Mouse (Mus musculus) stomach, embryonic 16.5 days (tissue): ENCODE data around the gene Dffa. TPM values are rescaled to one million over a fixed set of nuclear protein-coding genes. Genes with fewer than 3 reads are reported as not detected.
A peak's percentile ranks its signal among the peaks of the same experiment; 100 is the strongest.
"Not testable (repeated sequence)": the region's sequence is repeated elsewhere in the genome, so short reads cannot be mapped to it uniquely, and the experiment has no call there.

Experiments
- ATAC-seq: fragments of 200-750 bp; cut with Nextera tagmentation; 2 replicates; pipeline ENCODE4 v1.8.0; 2017; ENCODE audit warnings: moderate number of reproducible peaks, moderate TSS enrichment; ENCODE audit not compliant: insufficient read depth, low FRiP score
- H3K27ac ChIP-seq: fragments of 300-500 bp; sonication (generic); 2 replicates; pipeline ENCODE4 v1.5.1; 2014; ENCODE audit warnings: low read length
- H3K27me3 ChIP-seq: fragments of 300-500 bp; sonication (generic); 2 replicates; pipeline ENCODE4 v1.6.1; 2014; ENCODE audit warnings: low read length, control low read depth, mixed read lengths; ENCODE audit not compliant: control insufficient read depth, insufficient read depth
- H3K36me3 ChIP-seq: fragments of 300-500 bp; sonication (generic); 2 replicates; pipeline ENCODE4 v1.6.1; 2014; ENCODE audit warnings: low read length; ENCODE audit not compliant: control insufficient read depth, insufficient read depth
- H3K4me1 ChIP-seq: fragments of 300-500 bp; sonication (generic); 2 replicates; pipeline ENCODE4 v1.6.1; 2014; ENCODE audit warnings: low read length, control low read depth, mixed read lengths; ENCODE audit not compliant: control insufficient read depth, insufficient read depth
- H3K4me2 ChIP-seq: fragments of 300-500 bp; sonication (generic); 2 replicates; pipeline ENCODE4 v1.6.1; 2014; ENCODE audit warnings: low read depth, low read length, mixed read lengths
- H3K4me3 ChIP-seq: fragments of 300-500 bp; sonication (generic); replicated peaks from 2 replicates; pipeline ENCODE4 v1.5.1; 2014; ENCODE audit warnings: mild to moderate bottlenecking, low read length
- H3K9ac ChIP-seq: fragments of 300-500 bp; sonication (generic); 2 replicates; pipeline ENCODE4 v1.6.1; 2014; ENCODE audit warnings: low read length
- H3K9me3 ChIP-seq: fragments of 300-500 bp; sonication (generic); replicated peaks from 2 replicates; pipeline ENCODE4 v1.6.1; 2016; ENCODE audit warnings: low read length, control low read depth; ENCODE audit not compliant: control insufficient read depth
- WGBS: fragments of 180-500 bp; shearing (Covaris S2); extraction: QIAGEN DNeasy Blood & Tissue Kit; methylation state at CpG from one replicate; pipeline ENCODE4 v1.1.7; 2014; 5-methylcytosine and 5-hydroxymethylcytosine counted together
- polyA plus RNA-seq: library from polyadenylated mRNA; unstranded; fragments of >200 nt; fragmentation: Nextera tagmentation; extraction: Ambion mirVana; gene quantifications from 2 replicates; pipeline ENCODE4 v1.2.1, GENCODE M21; 2015

Gene Dffa
- polyA plus RNA-seq, 1 experiment from 2014 or later, result 32.3 TPM

DNA sequence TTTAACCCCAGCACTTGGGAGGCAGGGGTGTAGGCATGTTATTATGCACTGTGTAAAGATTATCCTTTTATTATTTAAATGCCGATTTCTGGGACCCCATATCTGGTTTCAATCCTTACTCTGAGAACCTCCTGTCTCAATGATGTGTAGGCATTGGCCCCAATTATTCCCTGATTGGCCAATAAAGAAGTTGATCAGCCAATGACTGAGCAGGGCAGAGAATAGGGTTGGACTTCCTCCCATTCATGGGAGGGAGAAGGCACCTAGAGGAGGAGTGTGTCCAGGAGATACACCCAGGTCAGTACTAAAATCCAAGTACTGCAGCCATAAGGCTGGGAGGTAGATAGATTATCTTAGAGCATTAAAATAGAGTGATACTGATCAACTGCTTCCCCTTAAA, 59.2 kb downstream of the Dffa start:
- Histone ChIP-seq H3K4me1 (0 out of 2 replicates have a peak, but pooled peaks cover 7% of the 10 kb centered on the region), H3K27me3 (no peaks in the 10 kb centered on the region), H3K9ac (no peak overlapping the region), H3K27ac (no peak overlapping the region), H3K4me3 (no peak overlapping the region), H3K36me3 (peaks cover 10% of the 10 kb centered on the region; the same call in 1 of the 2 replicates), H3K4me2 (no peak overlapping the region), H3K9me3 (no peaks in the 10 kb centered on the region)
- 53% methylated on average over 1 of the region's 1 CpGs for WGBS
- ATAC-seq, result no peak

DNA sequence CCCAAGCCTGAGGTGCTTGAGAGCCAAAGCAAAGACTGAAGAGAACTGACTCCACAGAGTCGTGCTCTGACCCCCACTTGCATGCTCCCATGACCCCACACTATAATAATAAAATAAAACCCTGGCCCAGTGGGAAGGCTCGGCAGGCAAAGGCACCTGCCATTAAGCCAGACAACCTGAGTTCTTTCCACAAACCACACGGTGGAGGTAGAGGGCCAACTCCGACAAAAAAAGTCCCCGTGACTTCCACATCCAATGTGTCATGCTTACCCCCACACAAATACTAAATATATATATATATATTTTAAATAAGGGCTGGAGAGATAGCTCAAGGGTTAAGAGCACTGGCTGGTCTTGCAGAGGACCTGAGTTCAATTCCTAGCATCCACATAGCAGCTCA, 60.2 kb downstream of the Dffa start:
- WGBS, result 39% methylated on average over 5 of the region's 5 CpGs

DNA sequence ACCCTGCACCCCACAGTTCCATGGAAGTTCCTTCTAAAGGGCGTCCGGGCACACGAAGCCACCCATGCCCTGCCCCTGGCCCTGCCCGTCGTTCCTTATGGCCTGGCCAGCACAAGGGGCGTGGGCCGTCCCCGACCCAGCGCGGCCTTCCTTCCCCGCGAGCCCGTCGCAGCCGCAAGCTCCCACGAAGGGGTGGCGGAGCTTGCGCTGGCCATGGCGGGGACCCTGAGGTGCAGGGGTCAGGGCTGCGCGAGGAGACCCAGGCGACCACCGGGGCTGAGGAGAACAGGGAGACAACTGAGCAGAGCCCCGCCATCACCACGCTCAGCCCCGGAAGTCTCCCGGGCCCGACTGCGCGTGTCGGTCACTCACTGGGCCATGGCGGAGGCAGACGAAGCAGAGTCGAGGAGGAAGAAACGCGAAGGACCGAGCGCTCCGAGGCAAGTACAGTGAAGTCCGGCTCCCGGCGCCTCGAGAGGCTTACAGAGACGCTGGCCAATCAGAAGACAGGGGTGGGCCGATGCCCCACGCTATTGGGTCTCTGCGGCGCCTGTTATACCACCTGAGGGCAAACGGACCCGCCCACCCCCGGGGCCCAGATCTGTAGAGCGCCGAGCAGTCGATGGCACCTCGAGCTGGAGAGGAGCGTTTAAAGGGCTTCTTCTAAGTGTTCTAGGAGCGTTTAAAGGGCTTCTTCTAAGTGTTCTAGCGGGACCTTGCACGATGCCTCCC, 62.4 kb downstream of the Dffa start, which contains the start of gene Pgd:
Gene Pgd (minus strand): TSS at position 557 of the 732 bp plus-strand sequence.
- peak within 1 kb of the TSS; percentile 95 for H3K9ac ChIP-seq
- peak; percentile 97 for ATAC-seq
- H3K4me2 ChIP-seq, result peak within 1 kb of the TSS; percentile 90
- H3K4me1 ChIP-seq, result peaks cover 9% of the 10 kb centered on the region; the same call in 1 of the 2 replicates
- under 1% methylated on average over 59 of the region's 59 CpGs for WGBS
- peak within 1 kb of the TSS; percentile 94 for H3K27ac ChIP-seq
- H3K4me3 ChIP-seq, result peak within 1 kb of the TSS; percentile 93
- H3K27me3 ChIP-seq, result no peaks in the 10 kb centered on the region
- H3K36me3 ChIP-seq, result 0 out of 2 replicates have a peak, but pooled peaks cover 3% of the 10 kb centered on the region
- H3K9me3 ChIP-seq, result no peaks in the 10 kb centered on the region

More for the DNA sequence above, 60.2 kb downstream of the Dffa start:
- Histone ChIP-seq H3K4me3 (0 out of 2 replicates have a peak overlapping the region, but pooled peaks have one; percentile 2), H3K4me1 (0 out of 2 replicates have a peak, but pooled peaks cover 7% of the 10 kb centered on the region), H3K36me3 (peaks cover 10% of the 10 kb centered on the region; the same call in 1 of the 2 replicates), H3K27me3 (no peaks in the 10 kb centered on the region), H3K9me3 (no peaks in the 10 kb centered on the region), H3K9ac (0 out of 2 replicates have a peak overlapping the region, but pooled peaks have one; percentile 7), H3K27ac (no peak overlapping the region), H3K4me2 (no peak overlapping the region)
- ATAC-seq, result no peak

DNA sequence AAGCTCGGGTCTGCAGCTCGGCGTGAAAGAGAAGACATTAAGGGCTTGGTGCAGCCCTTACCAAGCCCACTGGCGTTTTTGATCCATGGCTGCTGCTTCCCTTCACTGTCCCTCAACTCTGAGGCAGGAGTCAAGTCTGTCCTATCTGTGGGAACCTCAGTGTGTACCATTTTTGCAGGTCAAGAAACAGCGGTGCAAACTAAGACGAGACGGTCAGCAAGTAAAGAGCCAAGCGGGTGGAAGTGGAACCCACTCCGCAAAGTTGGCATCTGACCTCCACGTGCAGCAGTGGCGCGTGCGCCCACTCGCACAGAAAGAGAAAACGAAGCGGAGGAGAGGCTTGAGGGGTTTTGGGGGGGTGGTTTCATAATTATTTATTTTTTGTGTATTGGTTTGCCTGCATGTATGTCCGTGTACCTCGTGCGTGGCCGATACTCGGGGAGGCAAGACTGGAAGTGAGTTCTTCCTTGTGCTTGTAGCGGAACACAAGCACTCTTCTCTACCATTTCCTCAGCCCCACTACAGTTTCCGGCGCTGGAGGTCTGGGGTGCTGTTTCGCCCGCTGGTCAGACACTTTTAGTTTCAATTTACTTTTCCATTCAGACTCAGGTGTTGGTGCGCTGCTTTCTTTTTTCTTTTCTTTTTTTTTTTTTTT, 63.1 kb downstream of the Dffa start:
- peak overlapping the region; percentile 93 for H3K4me3 ChIP-seq
- H3K36me3 ChIP-seq, result no peaks in the 10 kb centered on the region
- ATAC-seq, result peak; percentile 18; the same call in 1 of the 2 replicates
- no peaks in the 10 kb centered on the region for H3K27me3 ChIP-seq
- H3K27ac ChIP-seq, result peak overlapping the region; percentile 89
- peak overlapping the region; percentile 90 for H3K4me2 ChIP-seq
- WGBS, result 1% methylated on average over 27 of the region's 27 CpGs
- H3K9me3 ChIP-seq, result no peaks in the 10 kb centered on the region
- H3K9ac ChIP-seq, result peak overlapping the region; percentile 76
- peaks cover 12% of the 10 kb centered on the region for H3K4me1 ChIP-seq

DNA sequence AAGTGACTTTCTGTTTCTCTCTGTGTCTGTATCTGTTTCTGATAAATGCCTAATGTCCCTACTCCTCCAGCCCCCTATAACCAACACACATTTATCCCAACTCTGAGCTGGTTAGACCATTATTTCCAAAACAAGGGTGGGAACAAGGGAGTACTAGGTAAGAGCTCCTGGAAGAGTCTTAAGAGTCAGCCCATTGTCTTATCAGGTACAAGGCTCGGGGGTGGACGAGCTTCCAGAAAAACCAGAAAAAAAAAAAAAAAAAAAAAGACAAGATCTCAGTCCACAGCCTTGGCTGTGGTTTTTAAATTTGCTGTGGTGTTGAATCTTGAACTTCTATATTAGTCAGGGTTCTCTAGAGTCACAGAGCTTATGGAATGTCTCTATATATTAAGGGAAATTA, 64.1 kb downstream of the Dffa start:
- Histone ChIP-seq H3K27ac (no peak overlapping the region), H3K4me2 (peak overlapping the region; percentile 90; the same call in 1 of the 2 replicates), H3K27me3 (no peaks in the 10 kb centered on the region), H3K9ac (no peak overlapping the region), H3K4me1 (peaks cover 16% of the 10 kb centered on the region), H3K9me3 (no peaks in the 10 kb centered on the region), H3K36me3 (no peaks in the 10 kb centered on the region), H3K4me3 (peak overlapping the region; percentile 93; the same call in 1 of the 2 replicates)
- WGBS, result 66% methylated on average over 2 of the region's 2 CpGs
- no peak for ATAC-seq

DNA sequence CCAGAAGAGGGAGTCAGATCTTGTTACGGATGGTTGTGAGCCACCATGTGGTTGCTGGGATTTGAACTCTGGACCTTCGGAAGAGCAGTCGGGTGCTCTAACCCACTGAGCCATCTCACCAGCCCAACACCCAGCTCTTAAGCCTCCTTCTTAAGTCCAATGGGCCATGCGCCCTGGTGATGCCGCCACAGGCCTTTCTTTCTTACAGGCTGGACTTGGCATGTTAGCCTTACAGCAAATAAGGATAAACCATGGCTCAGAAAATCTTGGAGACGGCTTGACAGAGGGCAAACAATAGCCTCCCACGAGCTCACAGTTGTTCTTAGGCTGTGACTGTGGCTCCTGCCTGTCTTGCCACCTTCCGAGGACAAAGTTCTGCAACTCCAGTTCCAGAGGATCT, 66.0 kb downstream of the Dffa start:
- not testable (repeated sequence) for H3K27me3 ChIP-seq, H3K36me3 ChIP-seq, ATAC-seq, H3K4me3 ChIP-seq, H3K4me2 ChIP-seq, H3K9me3 ChIP-seq
- peak overlapping the region; percentile 23; the same call in 1 of the 2 replicates for H3K9ac ChIP-seq
- 56% methylated on average over 7 of the region's 8 CpGs for WGBS
- H3K4me1 ChIP-seq, result peaks cover 16% of the 10 kb centered on the region
- peak overlapping the region; percentile 92 for H3K27ac ChIP-seq

Other genes with a start within 250 kb of the Dffa start
- gene Pex14, start 4.3 kb upstream of the Dffa start, polyA plus RNA-seq, result 49.8 and 51.2 TPM in 2 replicates
- gene Cort, start 22.6 kb downstream of the Dffa start, polyA plus RNA-seq, result not detected in 2 replicates
- 22.3 and 24.5 TPM in 2 replicates for gene Cenps, start 33.5 kb downstream of the Dffa start, polyA plus RNA-seq
- gene Pgd, start 62.6 kb downstream of the Dffa start, polyA plus RNA-seq, result 206 and 241 TPM in 2 replicates
- gene Kif1b, start 203.5 kb downstream of the Dffa start, polyA plus RNA-seq, result 27.1 and 29.5 TPM in 2 replicates